Mouse (Mus musculus) liver, embryonic 14.5 days (tissue): ENCODE data around the gene Wt1. TPM values are rescaled to one million over a fixed set of nuclear protein-coding genes. Genes with fewer than 3 reads are reported as not detected.

Source experiments
- ATAC-seq: fragments of 200-750 bp; cut with Nextera tagmentation; 2 replicates; pipeline ENCODE4 v1.8.0; 2017; ENCODE audit warnings: moderate number of reproducible peaks, mild to moderate bottlenecking, moderate library complexity; ENCODE audit not compliant: insufficient read depth
- DNase-seq, 3 experiments: peaks; one replicate each; pipeline ENCODE4 v3.0.0-alpha.2; 2012 to 2013; ENCODE audit warnings: low read depth in 3 of 3, low spot score in 3 of 3
- H3K27ac ChIP-seq: fragments of 300-500 bp; sonication (generic); 2 replicates; pipeline ENCODE4 v1.5.1; 2014; ENCODE audit warnings: moderate library complexity, mild to moderate bottlenecking, control low read depth, inconsistent platforms
- H3K27me3 ChIP-seq: fragments of 300-500 bp; sonication (generic); 2 replicates; pipeline ENCODE4 v1.6.1; 2014; ENCODE audit warnings: mild to moderate bottlenecking, low read length, moderate library complexity; ENCODE audit not compliant: control insufficient read depth, insufficient read depth
- H3K36me3 ChIP-seq: fragments of 300-500 bp; sonication (generic); replicated peaks from 2 replicates; pipeline ENCODE4 v1.6.1; 2014; ENCODE audit warnings: low read depth; ENCODE audit not compliant: control insufficient read depth, insufficient read depth
- H3K4me1 ChIP-seq, 2 experiments: fragments of 200-500 bp in 1 of 2; fragments of 300-500 bp in 1 of 2; sonication (generic) in 1 of 2; replicated peaks; 2 replicates each; pipeline ENCODE4 v1.6.1; 2012 to 2014; ENCODE audit warnings: antibody characterized with exemption in 1 of 2, inconsistent platforms in 1 of 2, low read length in 1 of 2; ENCODE audit not compliant: control insufficient read depth in 2 of 2, insufficient read depth in 2 of 2
- H3K4me2 ChIP-seq: fragments of 300-500 bp; sonication (generic); 2 replicates; pipeline ENCODE4 v1.6.1; 2014; ENCODE audit warnings: low read depth, mild to moderate bottlenecking, control low read depth, moderate library complexity
- H3K4me3 ChIP-seq, 2 experiments: fragments of 200-500 bp in 1 of 2; fragments of 300-500 bp in 1 of 2; sonication (generic) in 1 of 2; 2 replicates each; pipeline ENCODE4 v1.5.1; 2012 to 2014; ENCODE audit warnings: low read depth in 2 of 2, low read length in 2 of 2, mild to moderate bottlenecking in 2 of 2, control low read depth in 1 of 2, inconsistent platforms in 1 of 2, moderate library complexity in 1 of 2; ENCODE audit not compliant: insufficient read depth in 1 of 2
- H3K9ac ChIP-seq: fragments of 300-500 bp; sonication (generic); replicated peaks from 2 replicates; pipeline ENCODE4 v1.6.1; 2014; ENCODE audit warnings: mild to moderate bottlenecking, control low read depth, moderate library complexity
- H3K9me3 ChIP-seq: fragments of 300-500 bp; sonication (generic); 2 replicates; pipeline ENCODE4 v1.6.1; 2016; ENCODE audit warnings: low read length, mixed read lengths; ENCODE audit not compliant: control insufficient read depth
- CTCF ChIP-seq: IDR thresholded peaks from 2 replicates; pipeline ENCODE4 v1.5.1; 2016; ENCODE audit warnings: antibody characterized with exemption, low read depth, control low read depth
- EP300 ChIP-seq: IDR thresholded peaks from 2 replicates; pipeline ENCODE4 v1.6.1; 2016; ENCODE audit warnings: antibody characterized with exemption, low read depth
- WGBS: fragments of 180-500 bp; shearing (Covaris S2); extraction: QIAGEN DNeasy Blood & Tissue Kit; methylation state at CpG from one replicate; pipeline ENCODE4 v1.1.7; 2014; ENCODE audit not compliant: insufficient replicate concordance; 5-methylcytosine and 5-hydroxymethylcytosine counted together
- polyA plus RNA-seq, 2 experiments: library from polyadenylated mRNA; depleted of rRNA in 1 of 2; stranded (reverse) in 1 of 2; unstranded in 1 of 2; fragments of >200 nt; fragmentation: Nextera tagmentation in 1 of 2; extraction: Ambion mirVana in 1 of 2; gene quantifications; 2 replicates each; pipeline versions ENCODE4 v1.2.1 to v1.2.3; 2012 to 2014

The Wt1 gene
- polyA plus RNA-seq, 2 experiments: 0.77 to 0.96 TPM

GRCm38 (mm10) chr2:105151544-105151943 lies 25.2 kb downstream of the Wt1 start:
- H3K36me3 ChIP-seq: no peaks in the 10 kb centered on the region
- H3K27me3 ChIP-seq: no peaks in the 10 kb centered on the region
- ATAC-seq: no peak
- no peak overlapping the region for H3K4me2 ChIP-seq
- 73% methylated on average over 5 of the region's 5 CpGs for WGBS
- no peak for TF ChIP-seq EP300
- TF ChIP-seq CTCF: no peak
- H3K27ac ChIP-seq: no peak overlapping the region
- H3K4me1 ChIP-seq: no peaks in the 10 kb centered on the region
- H3K9ac ChIP-seq: no peak overlapping the region
- H3K4me3 ChIP-seq: no peak overlapping the region
- no peaks in the 10 kb centered on the region for H3K9me3 ChIP-seq
- DNase-seq: no peak

GRCm38 (mm10) chr2:105153046-105153445 lies 26.7 kb downstream of the Wt1 start:
- no peak overlapping the region for H3K4me2 ChIP-seq
- H3K27me3 ChIP-seq: no peaks in the 10 kb centered on the region
- no peak for ATAC-seq
- no peaks in the 10 kb centered on the region for H3K9me3 ChIP-seq
- no peaks in the 10 kb centered on the region for H3K36me3 ChIP-seq
- H3K4me1 ChIP-seq: no peaks in the 10 kb centered on the region
- no peak for DNase-seq
- no peak overlapping the region for H3K27ac ChIP-seq
- 38% methylated on average over 1 of the region's 1 CpGs for WGBS
- TF ChIP-seq EP300 (no peak), CTCF (no peak)
- no peak overlapping the region for H3K4me3 ChIP-seq
- H3K9ac ChIP-seq: no peak overlapping the region

- Histone ChIP-seq H3K36me3 (no peaks in the 10 kb centered on the region), H3K9me3 (no peaks in the 10 kb centered on the region), H3K9ac (no peak overlapping the region), H3K4me3 (no peak overlapping the region), H3K27me3 (no peaks in the 10 kb centered on the region), H3K27ac (no peak overlapping the region), H3K4me1 (no peaks in the 10 kb centered on the region), H3K4me2 (no peak overlapping the region)
- TF ChIP-seq EP300 (no peak), CTCF (no peak)
- no peak for DNase-seq
- ATAC-seq: no peak
- 42% methylated on average over 2 of the region's 2 CpGs for WGBS
Measured at GRCm38 (mm10) chr2:105160949-105161348, 34.6 kb downstream of the Wt1 start.

GRCm38 (mm10) chr2:105162763-105163162 lies 36.4 kb downstream of the Wt1 start:
- no peaks in the 10 kb centered on the region for H3K4me1 ChIP-seq
- TF ChIP-seq EP300: no peak
- no peak for TF ChIP-seq CTCF
- H3K36me3 ChIP-seq: no peaks in the 10 kb centered on the region
- no peak overlapping the region for H3K4me2 ChIP-seq
- no peaks in the 10 kb centered on the region for H3K27me3 ChIP-seq
- DNase-seq (no peak), ATAC-seq (no peak)
- H3K9me3 ChIP-seq: no peaks in the 10 kb centered on the region
- H3K27ac ChIP-seq: no peak overlapping the region
- no peak overlapping the region for H3K9ac ChIP-seq
- 12% methylated on average over 4 of the region's 4 CpGs for WGBS
- no peak overlapping the region for H3K4me3 ChIP-seq

GRCm38 (mm10) chr2:105168137-105168536 lies 41.8 kb downstream of the Wt1 start:
- no peaks in the 10 kb centered on the region for H3K9me3 ChIP-seq
- H3K36me3 ChIP-seq: no peaks in the 10 kb centered on the region
- H3K27me3 ChIP-seq: no peaks in the 10 kb centered on the region
- DNase-seq (no peak), ATAC-seq (no peak)
- no peak overlapping the region for H3K4me2 ChIP-seq
- TF ChIP-seq EP300 (no peak), CTCF (no peak)
- H3K4me1 ChIP-seq: no peaks in the 10 kb centered on the region
- WGBS: 43% methylated on average over 3 of the region's 3 CpGs
- H3K4me3 ChIP-seq: no peak overlapping the region
- H3K9ac ChIP-seq: no peak overlapping the region
- no peak overlapping the region for H3K27ac ChIP-seq
